Mouse (Mus musculus) Patski (cell line): ENCODE results near the gene Rsbn1. TPM values are rescaled to one million over a fixed set of nuclear protein-coding genes. Genes with fewer than 3 reads are reported as not detected.
A peak's percentile ranks its signal among the peaks of the same experiment; 100 is the strongest.

ENCODE experiments used
- ATAC-seq: fragments of 100-300 bp; one replicate; pipeline ENCODE4 v1.8.0; 2021
- CTCF ChIA-PET: fragments of 350-600 bp; sonication (Branson Sonifier 250); formaldehyde crosslinking; loops from one replicate; lab custom pipeline; 2022; ENCODE audit warnings: inconsistent platforms; lab: Charles Lee
- POLR2A ChIA-PET: fragments of 350-600 bp; sonication (Branson Sonifier 250); formaldehyde crosslinking; loops from one replicate; lab custom pipeline; 2022; ENCODE audit warnings: antibody characterized with exemption, inconsistent platforms; lab: Charles Lee
- DNase-seq: peaks from one replicate; pipeline ENCODE4 v3.0.0-alpha.2; 2011; ENCODE audit warnings: low read depth, low spot score
- H3K27me3 ChIP-seq: fragments of 371-371 bp; one replicate; pipeline ENCODE4 v1.5.1; 2021
- CTCF ChIP-seq: fragments of 100-300 bp; IDR thresholded peaks from one replicate; pipeline ENCODE4 v1.5.1; 2021
- in situ Hi-C: fragments of 300-500 bp; cut with MboI; formaldehyde crosslinking; loops from 3 replicates; pipeline ENCODE4 v1.11.1; 2018; ENCODE audit warnings: low pct_unique_long_range_greater_than_20kb, mixed read lengths
- polyA plus RNA-seq: library from polyadenylated mRNA; unstranded; gene quantifications from one replicate; pipeline ENCODE4 v1.2.3, GENCODE M21; 2021

The Rsbn1 gene
- polyA plus RNA-seq, 1 experiment from 2014 or later = 13.9 TPM

GRCm38 (mm10) chr3:103987831-103988432 is 74.0 kb downstream of the Rsbn1 start:
- POLR2A ChIA-PET = no interaction called here
- in situ Hi-C loops = no loop called here
- no peaks in the 10 kb centered on the region for H3K27me3 ChIP-seq
- ATAC-seq (peak; percentile 96), DNase-seq (peak; percentile 97)
- no peak for TF ChIP-seq CTCF
- CTCF ChIA-PET = interaction anchor here (1.0 to 2.3 kb wide), 3 partner anchors 9 to 81 kb away, joined by 3 to 10 read pairs (median 6); no protein-coding TSS in a partner anchor

DNA sequence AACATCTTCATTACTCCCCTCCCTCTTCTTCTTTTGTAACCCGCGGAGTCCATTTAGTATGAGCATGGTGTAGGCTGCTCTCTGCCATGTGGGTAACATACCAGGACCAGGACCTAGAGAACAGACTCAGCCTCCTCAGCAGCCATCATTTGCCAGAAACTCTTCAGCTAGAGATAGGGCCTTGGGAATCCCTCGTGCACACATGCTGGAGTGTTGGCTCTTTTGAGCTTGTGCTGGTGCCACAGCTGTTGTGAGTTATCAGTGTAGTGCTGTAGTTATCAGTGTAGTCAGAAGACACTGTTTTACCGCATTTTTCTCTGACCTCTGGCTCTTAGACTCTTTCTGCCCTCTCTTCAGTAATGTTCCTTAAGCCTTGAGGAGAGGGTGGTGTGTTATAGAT is 75.4 kb downstream of the Rsbn1 start:
- TF ChIP-seq CTCF = no peak
- ATAC-seq = no peak
- in situ Hi-C loops = no loop called here
- CTCF ChIA-PET = interaction anchor here (1.0 to 1.8 kb wide), 4 partner anchors 10 to 54 kb away, joined by 3 to 4 read pairs (median 3); no protein-coding TSS in a partner anchor
- no peaks in the 10 kb centered on the region for H3K27me3 ChIP-seq
- POLR2A ChIA-PET = no interaction called here
- DNase-seq = no peak

- no peak for TF ChIP-seq CTCF
- H3K27me3 ChIP-seq = no peaks in the 10 kb centered on the region
- ChIA-PET POLR2A (no interaction called here), CTCF (no interaction called here)
- DNase-seq (no peak), ATAC-seq (no peak)
- in situ Hi-C loops = no loop called here
Measured at GRCm38 (mm10) chr3:103991271-103991670, 77.4 kb downstream of the Rsbn1 start.

DNA sequence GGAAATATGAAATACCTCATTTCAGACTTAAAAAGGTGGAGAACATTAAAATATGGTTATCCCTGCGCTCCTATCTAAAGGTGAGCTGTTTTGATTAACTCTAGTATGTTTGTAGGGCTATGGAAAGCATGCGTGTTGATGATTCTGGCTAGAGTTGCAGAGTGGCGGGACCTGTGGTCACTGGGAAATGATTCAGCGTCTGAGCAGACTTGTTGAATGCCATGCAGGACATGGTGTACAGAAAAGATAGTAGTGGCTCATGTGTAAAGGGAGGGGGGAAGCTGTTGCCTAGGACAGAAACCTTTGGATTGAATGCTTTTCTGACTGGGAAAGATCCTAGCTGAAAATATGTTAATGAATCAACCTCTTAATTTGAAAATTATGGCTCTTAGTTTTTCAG is 84.8 kb downstream of the Rsbn1 start:
- in situ Hi-C loops = no loop called here
- ATAC-seq = no peak
- no peak for TF ChIP-seq CTCF
- CTCF ChIA-PET = no interaction called here
- no peaks in the 10 kb centered on the region for H3K27me3 ChIP-seq
- POLR2A ChIA-PET = no interaction called here
- DNase-seq = no peak

- CTCF ChIA-PET = interaction anchor here (0.9 to 1.7 kb wide), 2 partner anchors 10 to 21 kb away, joined by 3 to 4 read pairs; no protein-coding TSS in a partner anchor
- POLR2A ChIA-PET = no interaction called here
- no peak for TF ChIP-seq CTCF
- ATAC-seq = peak; percentile 76
- in situ Hi-C loops = no loop called here
- DNase-seq = no peak
- H3K27me3 ChIP-seq = no peaks in the 10 kb centered on the region
Measured at GRCm38 (mm10) chr3:104006896-104007466, 93.1 kb downstream of the Rsbn1 start.

- ATAC-seq = peak; percentile 63
- TF ChIP-seq CTCF = peak; percentile 33
- POLR2A ChIA-PET = no interaction called here
- CTCF ChIA-PET = interaction anchor here (0.9 to 1.2 kb wide), 2 partner anchors 13 to 20 kb away, joined by 3 to 5 read pairs; no protein-coding TSS in a partner anchor
- DNase-seq = peak; percentile 85
- H3K27me3 ChIP-seq = no peaks in the 10 kb centered on the region
- in situ Hi-C loops = no loop called here
Measured at GRCm38 (mm10) chr3:104007479-104007878, 93.6 kb downstream of the Rsbn1 start.

GRCm38 (mm10) chr3:104009924-104010662 is 96.2 kb downstream of the Rsbn1 start:
- in situ Hi-C loops = no loop called here
- CTCF ChIA-PET = interaction anchor here (0.8 kb wide), 1 partner anchor 61 kb away, joined by 3 read pairs; no protein-coding TSS in a partner anchor
- DNase-seq = no peak
- H3K27me3 ChIP-seq = no peaks in the 10 kb centered on the region
- TF ChIP-seq CTCF = peak; percentile 35
- POLR2A ChIA-PET = interaction anchor here (0.6 to 1.3 kb wide), 3 partner anchors 17 to 744 kb away, joined by 3 to 5 read pairs (median 3); no protein-coding TSS in a partner anchor
- ATAC-seq = no peak

GRCm38 (mm10) chr3:104011972-104012371 is 98.1 kb downstream of the Rsbn1 start:
- in situ Hi-C loops = no loop called here
- no peak for TF ChIP-seq CTCF
- DNase-seq (no peak), ATAC-seq (no peak)
- H3K27me3 ChIP-seq = no peaks in the 10 kb centered on the region
- ChIA-PET POLR2A (no interaction called here), CTCF (interaction anchor here (1.3 kb wide), 2 partner anchors 11 to 18 kb away, joined by 3 read pairs; no protein-coding TSS in a partner anchor)

Other genes with a start within 250 kb of the Rsbn1 start
- 3.5 TPM for gene Olfml3, start 176.1 kb upstream of the Rsbn1 start, polyA plus RNA-seq
- not detected for gene Gm10964, start 174.8 kb upstream of the Rsbn1 start, polyA plus RNA-seq
- 80.5 TPM for gene Hipk1, start 122.6 kb upstream of the Rsbn1 start, polyA plus RNA-seq
- 12.0 TPM for gene Dclre1b, start 104.7 kb upstream of the Rsbn1 start, polyA plus RNA-seq
- gene Ap4b1, start 104.6 kb upstream of the Rsbn1 start, polyA plus RNA-seq = 25.7 TPM
- gene Gm43064, start 104.5 kb upstream of the Rsbn1 start, polyA plus RNA-seq = 0.55 TPM
- 0.35 TPM for gene Bcl2l15, start 81.5 kb upstream of the Rsbn1 start, polyA plus RNA-seq
- 1.7 TPM for gene Ptpn22, start 54.3 kb upstream of the Rsbn1 start, polyA plus RNA-seq
- gene Phtf1, start 54.0 kb downstream of the Rsbn1 start, polyA plus RNA-seq = 75.0 TPM